14 mouse cellular contexts compared by ENCODE assay signal in genomic region chr4:133820166-133820565, GRCm38 (mm10).
DNase-seq lines count a peak whose midpoint lies in the region; ATAC-seq and TF ChIP-seq lines count a peak whose summit lies in the region.
"Had no signal": no experiment of that assay in that cellular context is flagged by ENCODE, and none has a peak within 500 bp of the region (broad histone marks: within the 10 kb centered on the region; RNA-seq: fewer than 3 reads in every experiment).

No protein-coding gene starts in this region.

- DNase-seq in kidney, adult 8-10 months: peak; percentile 52 to 72
- peak; percentile 1 for DNase-seq in ES-CJ7 (ENCODE audit: low read depth, low spot score)
- DNase-seq in brain, embryonic 14.5 days (ENCODE audit: low read depth): peak; percentile 10
- DNase-seq in kidney, postnatal 36 days: peak; percentile 67 to 69
- DNase-seq in urinary bladder, postnatal 10 days (ENCODE audit: low spot score): no peak
- DNase-seq in left cerebral cortex, adult 11 months (ENCODE audit: low spot score): no peak
- DNase-seq: adrenal gland, adult 2 months; cerebellum, postnatal 25 days had no signal

- peaks cover 16% of the 10 kb centered on the region; the same call in 1 of the 2 replicates for H3K4me1 ChIP-seq in kidney, embryonic 14.5 days (ENCODE audit: control insufficient read depth, insufficient read depth, low read length)

- no peak for TF ChIP-seq CTCF in brain, embryonic 14.5 days (IDR thresholded peaks at IDR 0.05; ENCODE audit: borderline replicate concordance, extremely low read depth, insufficient read depth, insufficient read length)

- H3K4me3 ChIP-seq in kidney, embryonic 14.5 days (ENCODE audit: low read length): no peak overlapping the region
- H3K4me3 ChIP-seq: embryonic facial prominence, embryonic 12.5 days; forebrain, embryonic 13.5 days; neural tube, embryonic 13.5 days had no signal

- H3K36me3 ChIP-seq in kidney, embryonic 14.5 days (ENCODE audit: control insufficient read depth, insufficient read depth, low read length): no peaks in the 10 kb centered on the region
- H3K36me3 ChIP-seq: embryonic facial prominence, embryonic 12.5 days; neural tube, embryonic 13.5 days had no signal

- no peaks in the 10 kb centered on the region for H3K9me3 ChIP-seq in kidney, embryonic 14.5 days (ENCODE audit: control insufficient read depth, low read length)
- H3K9me3 ChIP-seq: embryonic facial prominence, embryonic 12.5 days; forebrain, embryonic 13.5 days; neural tube, embryonic 13.5 days had no signal

- no peak overlapping the region for H3K9ac ChIP-seq in kidney, embryonic 14.5 days (ENCODE audit: low read depth, low read length)
- H3K9ac ChIP-seq: embryonic facial prominence, embryonic 12.5 days; forebrain, embryonic 13.5 days; neural tube, embryonic 13.5 days had no signal

- no peaks in the 10 kb centered on the region for H3K27me3 ChIP-seq in kidney, embryonic 14.5 days (ENCODE audit: control insufficient read depth, insufficient read depth, low read length)
- H3K27me3 ChIP-seq: embryonic facial prominence, embryonic 12.5 days had no signal

- TF ChIP-seq POLR2A in brain, embryonic 14.5 days (IDR thresholded peaks at IDR 0.05; ENCODE audit: borderline replicate concordance, extremely low read depth, insufficient read depth, insufficient read length, poor library complexity, severe bottlenecking): no peak

- H3K27ac ChIP-seq in kidney, embryonic 14.5 days (ENCODE audit: low read depth, low read length): no peak overlapping the region
- H3K27ac ChIP-seq: embryonic facial prominence, embryonic 12.5 days; forebrain, embryonic 13.5 days; neural tube, embryonic 13.5 days had no signal

- H3K4me2 ChIP-seq in kidney, embryonic 14.5 days (replicated peaks; ENCODE audit: low read depth, low read length): no peak overlapping the region
- H3K4me2 ChIP-seq: embryonic facial prominence, embryonic 12.5 days; forebrain, embryonic 13.5 days; heart, embryonic 11.5 days; neural tube, embryonic 13.5 days had no signal

- WGBS in kidney, embryonic 14.5 days: 45% methylated on average over 4 of the region's 4 CpGs

- no peak for ATAC-seq in kidney, embryonic 14.5 days (ENCODE audit: low FRiP score, low TSS enrichment)
- ATAC-seq: forebrain, embryonic 13.5 days; midbrain, embryonic 16.5 days had no signal

Comparison
In these comparisons a context has a peak if more than half of its experiments do, and no peak if none do; other contexts are left out.
1. DNase-seq: peak in kidney, adult 8-10 months (2 of 2), ES-CJ7 (single experiment), brain, embryonic 14.5 days (single experiment) and kidney, postnatal 36 days (2 of 2); none in urinary bladder, postnatal 10 days (single experiment) and left cerebral cortex, adult 11 months (single experiment).